In genomic region chr5:63966379-63966778, GRCm38 (mm10) we compare ENCODE assay signal across 21 mouse cellular contexts. TPM values are rescaled to one million over a fixed set of nuclear protein-coding genes. Genes with fewer than 3 reads are reported as not detected.
DNase-seq lines count a peak whose midpoint lies in the region; ATAC-seq and TF ChIP-seq lines count a peak whose summit lies in the region.
"Had no signal": no experiment of that assay in that cellular context is flagged by ENCODE, and none has a peak within 500 bp of the region (broad histone marks: within the 10 kb centered on the region; RNA-seq: fewer than 3 reads in every experiment).

No protein-coding gene starts in this region.

- H3K4me1 ChIP-seq in heart, embryonic 13.5 days: peaks cover 29% of the 10 kb centered on the region
- peaks cover 13% of the 10 kb centered on the region for H3K4me1 ChIP-seq in heart, embryonic 12.5 days (replicated peaks)
- peaks cover 38% of the 10 kb centered on the region for H3K4me1 ChIP-seq in lung, embryonic 15.5 days
- H3K4me1 ChIP-seq in lung, postnatal 0 days (ENCODE audit: insufficient read depth, low read depth, low read length): peaks cover 13% of the 10 kb centered on the region
- peaks cover 49% of the 10 kb centered on the region for H3K4me1 ChIP-seq in embryonic facial prominence, embryonic 10.5 days

- no peaks in the 10 kb centered on the region for H3K9me3 ChIP-seq in heart, embryonic 13.5 days
- H3K9me3 ChIP-seq in heart, embryonic 12.5 days (replicated peaks): no peaks in the 10 kb centered on the region
- no peaks in the 10 kb centered on the region for H3K9me3 ChIP-seq in lung, embryonic 15.5 days
- no peaks in the 10 kb centered on the region for H3K9me3 ChIP-seq in lung, postnatal 0 days (ENCODE audit: low read length)
- H3K9me3 ChIP-seq in embryonic facial prominence, embryonic 10.5 days: no peaks in the 10 kb centered on the region
- H3K9me3 ChIP-seq: forebrain, embryonic 12.5 days; limb, embryonic 15.5 days; megakaryocyte, embryonic 14.5 days; midbrain, embryonic 13.5 days had no signal

- peak overlapping the region; percentile 89; the same call in 1 of the 2 replicates for H3K4me2 ChIP-seq in heart, embryonic 13.5 days
- no peak overlapping the region for H3K4me2 ChIP-seq in heart, embryonic 12.5 days
- H3K4me2 ChIP-seq in lung, embryonic 15.5 days: peak overlapping the region; percentile 65; the same call in 1 of the 2 replicates
- no peak overlapping the region for H3K4me2 ChIP-seq in lung, postnatal 0 days (replicated peaks; ENCODE audit: low read depth, low read length)

- H3K27ac ChIP-seq in heart, embryonic 13.5 days (replicated peaks): no peak overlapping the region
- no peak overlapping the region for H3K27ac ChIP-seq in heart, embryonic 12.5 days (ENCODE audit: poor library complexity, severe bottlenecking)
- H3K27ac ChIP-seq in lung, embryonic 15.5 days: no peak overlapping the region
- no peak overlapping the region for H3K27ac ChIP-seq in lung, postnatal 0 days (ENCODE audit: low read length)
- no peak overlapping the region for H3K27ac ChIP-seq in embryonic facial prominence, embryonic 10.5 days (replicated peaks)
- no peak overlapping the region for H3K27ac ChIP-seq in gastrocnemius, adult 2 months
- H3K27ac ChIP-seq: forebrain, embryonic 12.5 days; hindbrain, embryonic 14.5 days; limb, embryonic 15.5 days; midbrain, embryonic 13.5 days had no signal

- WGBS in heart, embryonic 13.5 days: 71% methylated on average over 4 of the region's 4 CpGs
- 77% methylated on average over 4 of the region's 4 CpGs for WGBS in heart, embryonic 12.5 days
- WGBS in lung, embryonic 15.5 days: 65% methylated on average over 4 of the region's 4 CpGs
- 58% methylated on average over 4 of the region's 4 CpGs for WGBS in lung, postnatal 0 days
- WGBS in embryonic facial prominence, embryonic 10.5 days: 86% methylated on average over 4 of the region's 4 CpGs

- no peak for TF ChIP-seq CTCF in lung, postnatal 0 days (IDR thresholded peaks at IDR 0.05)
- TF ChIP-seq CTCF in gastrocnemius, adult 2 months (IDR thresholded peaks at IDR 0.05): no peak

- intact Hi-C loops in gastrocnemius, adult 2 months (cut with DNase I): loop anchor here (5.0 kb wide), 2 partner anchors 44 to 56 kb away; no protein-coding TSS in a partner anchor

- no peak overlapping the region for H3K4me3 ChIP-seq in heart, embryonic 13.5 days
- no peak overlapping the region for H3K4me3 ChIP-seq in heart, embryonic 12.5 days
- no peak overlapping the region for H3K4me3 ChIP-seq in lung, embryonic 15.5 days
- no peak overlapping the region for H3K4me3 ChIP-seq in lung, postnatal 0 days (ENCODE audit: low read depth, low read length)
- peak overlapping the region; percentile 82; the same call in 1 of the 2 replicates for H3K4me3 ChIP-seq in embryonic facial prominence, embryonic 10.5 days
- H3K4me3 ChIP-seq in gastrocnemius, adult 2 months: no peak overlapping the region
- H3K4me3 ChIP-seq: forebrain, embryonic 12.5 days; megakaryocyte, embryonic 14.5 days; midbrain, embryonic 13.5 days had no signal

- no peaks in the 10 kb centered on the region for H3K36me3 ChIP-seq in heart, embryonic 13.5 days
- no peaks in the 10 kb centered on the region for H3K36me3 ChIP-seq in heart, embryonic 12.5 days
- no peaks in the 10 kb centered on the region; the same call in 1 of the 2 replicates for H3K36me3 ChIP-seq in lung, embryonic 15.5 days
- H3K36me3 ChIP-seq in lung, postnatal 0 days (ENCODE audit: insufficient read depth, low read length): no peaks in the 10 kb centered on the region
- 0 out of 2 replicates have a peak, but pooled peaks cover 3% of the 10 kb centered on the region for H3K36me3 ChIP-seq in embryonic facial prominence, embryonic 10.5 days (replicated peaks)
- no peaks in the 10 kb centered on the region for H3K36me3 ChIP-seq in splenic B cell, adult 2 months (ENCODE audit: control insufficient read depth, insufficient read depth, low read length, poor library complexity, severe bottlenecking)
- H3K36me3 ChIP-seq: forebrain, embryonic 12.5 days; limb, embryonic 15.5 days; midbrain, embryonic 13.5 days had no signal

- no peak for DNase-seq in lung, postnatal 0 days (ENCODE audit: low spot score)
- DNase-seq in embryonic facial prominence, embryonic 10.5 days (ENCODE audit: low spot score): no peak
- DNase-seq in splenic B cell, adult 2 months (ENCODE audit: low read depth, low spot score): peak; percentile 62
- no peak for DNase-seq in gastrocnemius, adult 2 months
- DNase-seq: cerebellum, adult 11 months; heart, postnatal 4 days; left cerebral cortex, postnatal 4 days; retina, postnatal 1 day; right cerebral cortex, postnatal 4 days; thymus, adult 18-20 months; thymus, postnatal 36 days had no signal

- TF ChIP-seq EP300 in lung, postnatal 0 days (IDR thresholded peaks at IDR 0.05): no peak

- no peak for ATAC-seq in heart, embryonic 13.5 days (ENCODE audit: extremely low read depth, insufficient number of reproducible peaks, low FRiP score, low TSS enrichment)
- no peak for ATAC-seq in heart, embryonic 12.5 days (ENCODE audit: insufficient number of reproducible peaks, low FRiP score)
- ATAC-seq in lung, embryonic 15.5 days (ENCODE audit: borderline replicate concordance, extremely low read depth, low FRiP score, low TSS enrichment): no peak
- ATAC-seq in lung, postnatal 0 days: no peak
- ATAC-seq: inflammation-experienced regulatory T-cells, adult 6 months; midbrain, embryonic 13.5 days; Patski had no signal

- no peak overlapping the region for H3K9ac ChIP-seq in heart, embryonic 13.5 days
- H3K9ac ChIP-seq in heart, embryonic 12.5 days: no peak overlapping the region
- H3K9ac ChIP-seq in lung, embryonic 15.5 days: no peak overlapping the region
- H3K9ac ChIP-seq in lung, postnatal 0 days (replicated peaks; ENCODE audit: low read depth): no peak overlapping the region
- H3K9ac ChIP-seq: forebrain, embryonic 12.5 days; limb, embryonic 15.5 days; midbrain, embryonic 13.5 days had no signal

- H3K27me3 ChIP-seq in heart, embryonic 13.5 days (replicated peaks): no peaks in the 10 kb centered on the region; the same call in 1 of the 2 replicates
- H3K27me3 ChIP-seq in heart, embryonic 12.5 days (replicated peaks): no peaks in the 10 kb centered on the region
- H3K27me3 ChIP-seq in lung, embryonic 15.5 days: no peaks in the 10 kb centered on the region
- no peaks in the 10 kb centered on the region for H3K27me3 ChIP-seq in lung, postnatal 0 days (replicated peaks; ENCODE audit: insufficient read depth, low read length)
- H3K27me3 ChIP-seq in embryonic facial prominence, embryonic 10.5 days (replicated peaks; ENCODE audit: low read depth, poor library complexity, severe bottlenecking): no peaks in the 10 kb centered on the region
- H3K27me3 ChIP-seq in splenic B cell, adult 2 months (ENCODE audit: control insufficient read depth, insufficient read depth, low read length, poor library complexity, severe bottlenecking): no peaks in the 10 kb centered on the region
- H3K27me3 ChIP-seq: forebrain, embryonic 12.5 days; limb, embryonic 15.5 days; megakaryocyte, embryonic 14.5 days; midbrain, embryonic 13.5 days; Patski had no signal

RNA-seq across cellular contexts. Expression of gene Rell1, which starts 2.3 kb away (rescaled TPM):
- 7.8 and 9.2 TPM in 2 replicates for polyA plus RNA-seq in heart, embryonic 13.5 days (2015; fragmentation: Nextera tagmentation; extraction: Ambion mirVana)
- 8.5 and 10.1 TPM in 2 replicates for polyA plus RNA-seq in heart, embryonic 12.5 days (2016; fragmentation: Nextera tagmentation; extraction: Ambion mirVana)
- polyA plus RNA-seq in lung, embryonic 15.5 days (2015; fragmentation: Nextera tagmentation; extraction: Ambion mirVana): 28.2 and 29.3 TPM in 2 replicates
- 27.0 and 29.0 TPM in 2 replicates for polyA plus RNA-seq in lung, postnatal 0 days (2015; fragmentation: Nextera tagmentation; extraction: Ambion mirVana)
- 13.9 and 14.0 TPM in 2 replicates for polyA plus RNA-seq in embryonic facial prominence, embryonic 10.5 days (2016; fragmentation: Nextera tagmentation; extraction: Ambion mirVana)
- total RNA-seq in gastrocnemius, adult 2 months (2021): 10 to 100 TPM in 1 of 2 experiments, 1 to 10 TPM in 1; 8.0 to 12.5 TPM

Comparison
In these comparisons a context has a peak if more than half of its experiments do, and no peak if none do; other contexts are left out.
1. H3K4me2 ChIP-seq: peak in heart, embryonic 13.5 days (single experiment) and lung, embryonic 15.5 days (single experiment); none in heart, embryonic 12.5 days (single experiment) and lung, postnatal 0 days (single experiment).